Mouse (Mus musculus): ENCODE data around the gene Uxs1.

Uxs1 gene

GRCm38 (mm10) chr1:43717967-43718366 is 109.6 kb downstream of the Uxs1 start:
- no peak for DNase-seq

- no peak for DNase-seq
Measured at GRCm38 (mm10) chr1:43714841-43715240, 112.8 kb downstream of the Uxs1 start.

GRCm38 (mm10) chr1:43698577-43699000 is 129.0 kb downstream of the Uxs1 start:
- DNase-seq: no peak
